Mouse (Mus musculus): ENCODE measurements around the gene Tbc1d10c. TPM values are rescaled to one million over a fixed set of nuclear protein-coding genes. Genes with fewer than 3 reads are reported as not detected.

Tbc1d10c gene
- polyA plus RNA-seq (2014; fragmentation: Nextera tagmentation; extraction: Ambion mirVana), result 0.54 and 0.94 TPM in 2 replicates

DNA sequence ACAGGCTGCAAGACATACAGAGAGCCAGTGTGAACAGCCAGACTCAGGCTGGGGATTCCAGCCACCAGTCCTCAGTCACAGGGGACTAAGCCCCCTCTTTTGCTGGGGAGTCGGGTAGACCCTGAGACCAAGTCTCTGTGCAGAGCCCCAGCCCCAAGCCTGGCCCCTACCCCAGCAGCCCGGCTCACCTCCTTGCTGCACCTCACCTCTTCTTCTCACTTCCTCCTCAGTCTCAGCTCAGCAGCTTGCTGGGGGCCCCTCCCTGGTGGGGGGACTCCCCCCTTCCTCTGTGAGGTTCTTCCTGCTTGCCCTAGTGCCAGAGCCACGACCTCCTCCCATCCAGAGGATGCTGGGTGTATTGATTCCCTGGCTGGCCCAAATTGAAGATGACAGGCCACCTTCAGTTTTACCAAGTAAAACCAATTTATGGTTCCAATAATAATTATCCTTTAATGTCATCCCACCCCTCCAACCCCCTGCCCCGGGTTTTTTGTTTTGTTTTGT lies at the start of gene Tbc1d10c:
Tbc1d10c (minus strand) TSS at position 454 of the 504 bp plus-strand sequence.
- no peak for DNase-seq
- H3K4me1 ChIP-seq (ENCODE audit: control insufficient read depth, insufficient read depth, low read length), result peaks cover 11% of the 10 kb centered on the region
- peak within 1 kb of the TSS; percentile 91 for H3K4me3 ChIP-seq (replicated peaks; ENCODE audit: low read depth, low read length)
- 66% methylated on average over 4 of the region's 4 CpGs for WGBS
- H3K27ac ChIP-seq (replicated peaks; ENCODE audit: low read depth, low read length), result peak within 1 kb of the TSS; percentile 89
- H3K9me3 ChIP-seq (ENCODE audit: control insufficient read depth, low read length), result no peaks in the 10 kb centered on the region
- peaks cover 28% of the 10 kb centered on the region for H3K36me3 ChIP-seq (ENCODE audit: control insufficient read depth, insufficient read depth, low read length)
- peak within 1 kb of the TSS; percentile 86 for H3K4me2 ChIP-seq (ENCODE audit: low read length)
- H3K27me3 ChIP-seq (ENCODE audit: control insufficient read depth, insufficient read depth, low read length), result no peaks in the 10 kb centered on the region
- ATAC-seq (ENCODE audit: low FRiP score, low TSS enrichment), result 0 out of 2 replicates have a peak, but pooled peaks have one; percentile 9
- peak within 1 kb of the TSS; percentile 94 for H3K9ac ChIP-seq (replicated peaks; ENCODE audit: low read length)

DNA sequence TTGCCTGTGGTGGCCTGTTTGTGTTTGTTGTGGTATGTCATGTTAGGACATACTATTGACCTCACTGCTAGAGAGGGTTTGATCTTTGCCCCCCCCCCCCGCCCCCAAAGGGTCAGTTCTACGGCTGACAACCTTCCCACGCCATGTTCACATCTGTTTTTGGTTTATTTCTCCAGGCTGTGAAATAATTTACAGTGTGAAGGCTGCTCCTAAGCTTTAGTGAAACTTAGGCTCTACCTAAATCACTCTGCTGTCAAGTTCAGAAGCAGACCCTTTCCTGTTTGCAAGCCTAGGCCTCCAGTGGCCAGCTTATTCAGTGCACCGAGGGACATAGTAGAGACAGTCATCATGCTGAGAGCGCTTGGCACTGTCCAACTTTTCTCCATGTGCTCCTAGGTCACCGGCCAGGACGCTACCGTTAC lies 49.2 kb upstream of the Tbc1d10c start:
- H3K36me3 ChIP-seq (ENCODE audit: control insufficient read depth, insufficient read depth, low read length), result no peaks in the 10 kb centered on the region
- no peaks in the 10 kb centered on the region for H3K4me1 ChIP-seq (ENCODE audit: control insufficient read depth, insufficient read depth, low read length)
- no peaks in the 10 kb centered on the region for H3K27me3 ChIP-seq (ENCODE audit: control insufficient read depth, insufficient read depth, low read length)
- whole genome bisulfite sequencing, result 81% methylated on average over 8 of the region's 8 CpGs
- ATAC-seq (ENCODE audit: low FRiP score, low TSS enrichment) (no peak), DNase-seq (no peak)
- H3K27ac ChIP-seq (replicated peaks; ENCODE audit: low read depth, low read length), result no peak overlapping the region
- H3K9ac ChIP-seq (replicated peaks; ENCODE audit: low read length), result no peak overlapping the region
- H3K4me3 ChIP-seq (replicated peaks; ENCODE audit: low read depth, low read length), result no peak overlapping the region
- H3K9me3 ChIP-seq (ENCODE audit: control insufficient read depth, low read length), result no peaks in the 10 kb centered on the region
- H3K4me2 ChIP-seq (ENCODE audit: low read length), result no peak overlapping the region

DNA sequence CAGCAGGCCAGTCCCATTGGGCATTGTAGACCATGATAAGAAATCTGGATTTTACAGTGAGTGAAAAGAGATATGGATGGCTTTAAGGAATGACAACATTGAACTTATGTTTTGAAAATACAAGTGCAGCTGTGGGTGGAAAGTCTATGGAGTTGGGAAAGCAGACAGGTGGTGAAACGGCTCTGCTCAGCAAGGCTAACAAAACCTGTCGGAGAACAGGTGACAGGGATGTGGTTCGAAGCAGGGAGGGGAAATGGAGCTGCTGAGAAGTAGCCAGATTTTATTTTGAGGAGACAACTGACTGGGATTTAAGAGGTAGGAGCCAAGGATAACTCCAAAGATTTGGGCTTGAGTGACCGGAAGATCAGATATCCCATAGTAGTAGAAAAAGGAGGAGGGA lies 43.5 kb upstream of the Tbc1d10c start:
- Histone ChIP-seq H3K4me2 (ENCODE audit: low read length) (no peak overlapping the region), H3K9ac (replicated peaks; ENCODE audit: low read length) (no peak overlapping the region), H3K4me3 (replicated peaks; ENCODE audit: low read depth, low read length) (no peak overlapping the region), H3K9me3 (ENCODE audit: control insufficient read depth, low read length) (no peaks in the 10 kb centered on the region), H3K27ac (replicated peaks; ENCODE audit: low read depth, low read length) (no peak overlapping the region), H3K4me1 (ENCODE audit: control insufficient read depth, insufficient read depth, low read length) (peaks cover 11% of the 10 kb centered on the region), H3K36me3 (ENCODE audit: control insufficient read depth, insufficient read depth, low read length) (no peaks in the 10 kb centered on the region), H3K27me3 (ENCODE audit: control insufficient read depth, insufficient read depth, low read length) (no peaks in the 10 kb centered on the region)
- ATAC-seq (ENCODE audit: low FRiP score, low TSS enrichment), result no peak
- WGBS, result 78% methylated on average over 4 of the region's 4 CpGs
- DNase-seq, result no peak

GRCm38 (mm10) chr19:4232651-4233050 lies 41.6 kb upstream of the Tbc1d10c start:
- Histone ChIP-seq H3K9me3 (ENCODE audit: control insufficient read depth, low read length) (no peaks in the 10 kb centered on the region), H3K27ac (replicated peaks; ENCODE audit: low read depth, low read length) (no peak overlapping the region), H3K4me1 (ENCODE audit: control insufficient read depth, insufficient read depth, low read length) (peaks cover 11% of the 10 kb centered on the region), H3K27me3 (ENCODE audit: control insufficient read depth, insufficient read depth, low read length) (no peaks in the 10 kb centered on the region), H3K4me2 (ENCODE audit: low read length) (peak overlapping the region; percentile 86), H3K9ac (replicated peaks; ENCODE audit: low read length) (peak overlapping the region; percentile 68; the same call in 1 of the 2 replicates), H3K36me3 (ENCODE audit: control insufficient read depth, insufficient read depth, low read length) (no peaks in the 10 kb centered on the region), H3K4me3 (replicated peaks; ENCODE audit: low read depth, low read length) (0 out of 2 replicates have a peak overlapping the region, but pooled peaks have one; percentile 55)
- 80% methylated on average over 7 of the region's 7 CpGs for WGBS
- no peak for DNase-seq
- no peak for ATAC-seq (ENCODE audit: low FRiP score, low TSS enrichment)

- no peaks in the 10 kb centered on the region for H3K9me3 ChIP-seq (ENCODE audit: control insufficient read depth, low read length)
- no peak for ATAC-seq (ENCODE audit: low FRiP score, low TSS enrichment)
- no peaks in the 10 kb centered on the region for H3K27me3 ChIP-seq (ENCODE audit: control insufficient read depth, insufficient read depth, low read length)
Observed at GRCm38 (mm10) chr19:4232186-4232572, 41.1 kb upstream of the Tbc1d10c start.

DNA sequence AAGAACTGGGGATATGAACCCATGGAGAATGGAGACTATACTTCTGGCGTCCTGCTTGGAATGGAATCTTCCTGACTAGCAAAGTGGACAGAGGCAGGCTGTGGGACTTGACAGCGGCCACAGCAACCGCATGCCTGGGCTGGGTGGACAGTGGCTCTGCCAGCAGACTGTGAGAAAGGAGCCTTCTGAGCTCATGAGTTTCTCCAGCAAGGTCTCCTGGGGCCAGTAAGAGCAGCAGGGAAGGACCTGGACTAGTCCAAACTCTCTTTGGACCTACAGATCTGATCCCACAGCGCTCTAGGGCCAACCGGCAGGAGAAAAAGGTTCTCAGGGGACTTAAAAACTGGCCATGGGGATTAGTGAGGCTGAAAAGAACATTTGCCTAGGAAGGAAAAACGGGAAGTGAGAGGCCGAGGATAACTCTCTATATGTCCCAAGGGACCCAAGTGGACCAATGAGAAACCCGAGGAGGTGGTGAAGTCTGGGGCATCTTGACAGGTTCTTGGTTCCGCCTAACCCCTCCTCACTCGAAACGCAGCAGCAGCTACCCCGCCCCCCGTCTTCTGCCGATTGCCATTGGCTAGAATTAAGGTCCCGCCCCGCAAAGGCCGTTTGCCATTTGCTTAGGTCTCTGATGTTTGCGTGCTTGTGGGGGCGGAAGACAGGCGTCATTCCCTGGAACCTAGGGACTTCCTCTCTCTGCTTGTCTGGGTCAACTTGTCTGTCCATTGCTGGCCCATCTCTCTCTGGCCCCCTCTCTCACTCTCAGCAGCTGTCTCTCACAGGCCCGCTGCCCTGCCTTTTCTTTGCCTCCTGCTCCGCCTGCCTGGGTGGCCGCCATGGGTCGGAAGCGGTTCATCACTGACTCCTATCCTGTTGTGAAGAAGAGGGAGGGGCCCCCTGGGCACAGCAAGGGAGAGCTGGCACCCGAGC lies 40.4 kb upstream of the Tbc1d10c start, which contains the start of gene Pold4:
Pold4 (plus strand) TSS at position 647 of the 933 bp plus-strand sequence.
- peak within 1 kb of the TSS; percentile 86 for H3K4me2 ChIP-seq (ENCODE audit: low read length)
- ATAC-seq (ENCODE audit: low FRiP score, low TSS enrichment) (peak; percentile 87), DNase-seq (peak; percentile 96)
- H3K4me1 ChIP-seq (ENCODE audit: control insufficient read depth, insufficient read depth, low read length), result peaks cover 11% of the 10 kb centered on the region
- peak within 1 kb of the TSS; percentile 55 for H3K4me3 ChIP-seq (replicated peaks; ENCODE audit: low read depth, low read length)
- H3K27ac ChIP-seq (replicated peaks; ENCODE audit: low read depth, low read length), result peak within 1 kb of the TSS; percentile 74
- 9% methylated on average over 26 of the region's 26 CpGs for WGBS
- H3K9ac ChIP-seq (replicated peaks; ENCODE audit: low read length), result peak within 1 kb of the TSS; percentile 68
- no peaks in the 10 kb centered on the region for H3K27me3 ChIP-seq (ENCODE audit: control insufficient read depth, insufficient read depth, low read length)
- H3K9me3 ChIP-seq (ENCODE audit: control insufficient read depth, low read length), result no peaks in the 10 kb centered on the region
- no peaks in the 10 kb centered on the region for H3K36me3 ChIP-seq (ENCODE audit: control insufficient read depth, insufficient read depth, low read length)

More at GRCm38 (mm10) chr19:4232186-4232572, 41.1 kb upstream of the Tbc1d10c start:
- DNase-seq, result no peak
- peak overlapping the region; percentile 68 for H3K9ac ChIP-seq (replicated peaks; ENCODE audit: low read length)
- peak overlapping the region; percentile 86 for H3K4me2 ChIP-seq (ENCODE audit: low read length)
- H3K4me1 ChIP-seq (ENCODE audit: control insufficient read depth, insufficient read depth, low read length), result peaks cover 11% of the 10 kb centered on the region
- H3K4me3 ChIP-seq (replicated peaks; ENCODE audit: low read depth, low read length), result peak overlapping the region; percentile 55
- H3K36me3 ChIP-seq (ENCODE audit: control insufficient read depth, insufficient read depth, low read length), result no peaks in the 10 kb centered on the region
- 52% methylated on average over 2 of the region's 2 CpGs for WGBS
- peak overlapping the region; percentile 74 for H3K27ac ChIP-seq (replicated peaks; ENCODE audit: low read depth, low read length)

GRCm38 (mm10) chr19:4230415-4230814 lies 39.3 kb upstream of the Tbc1d10c start:
- H3K36me3 ChIP-seq (ENCODE audit: control insufficient read depth, insufficient read depth, low read length), result no peaks in the 10 kb centered on the region
- no peak for ATAC-seq (ENCODE audit: low FRiP score, low TSS enrichment)
- H3K4me2 ChIP-seq (ENCODE audit: low read length), result no peak overlapping the region
- no peaks in the 10 kb centered on the region for H3K27me3 ChIP-seq (ENCODE audit: control insufficient read depth, insufficient read depth, low read length)
- DNase-seq, result no peak
- 72% methylated on average over 8 of the region's 8 CpGs for WGBS
- no peaks in the 10 kb centered on the region for H3K9me3 ChIP-seq (ENCODE audit: control insufficient read depth, low read length)
- no peak overlapping the region for H3K4me3 ChIP-seq (replicated peaks; ENCODE audit: low read depth, low read length)
- H3K27ac ChIP-seq (replicated peaks; ENCODE audit: low read depth, low read length), result no peak overlapping the region
- no peak overlapping the region for H3K9ac ChIP-seq (replicated peaks; ENCODE audit: low read length)
- H3K4me1 ChIP-seq (ENCODE audit: control insufficient read depth, insufficient read depth, low read length), result peaks cover 11% of the 10 kb centered on the region

DNA sequence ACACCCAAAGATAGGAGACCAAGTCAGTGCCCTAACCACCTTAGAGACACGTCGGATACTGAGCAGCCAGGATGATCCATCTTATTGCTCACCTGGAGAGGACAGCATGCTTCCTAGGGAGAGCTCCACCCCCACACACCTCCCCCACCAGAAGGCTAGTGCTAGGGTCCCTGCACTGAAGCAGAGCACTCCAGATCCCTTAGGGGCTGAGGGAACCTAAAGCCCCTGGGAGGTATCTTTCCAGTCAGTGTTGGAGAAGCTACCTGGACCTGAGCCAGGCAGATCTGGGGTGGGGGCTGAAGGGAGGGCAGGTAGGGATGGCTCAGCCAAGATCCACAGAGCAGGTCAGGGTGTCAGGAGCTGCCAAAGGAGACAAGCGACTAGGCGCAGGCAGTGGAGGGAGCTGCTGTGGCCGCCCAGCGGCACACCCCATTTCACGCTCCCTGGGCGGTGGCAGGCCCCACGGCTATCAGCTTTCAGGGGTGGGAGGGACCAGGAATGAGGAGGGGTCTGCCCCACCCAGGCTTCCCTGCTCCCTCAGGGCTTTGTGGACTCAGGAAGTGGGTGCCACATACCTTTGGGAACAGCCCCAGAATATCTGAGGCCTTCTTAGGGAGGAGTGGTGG lies 38.5 kb upstream of the Tbc1d10c start:
- DNase-seq (no peak), ATAC-seq (ENCODE audit: low FRiP score, low TSS enrichment) (no peak)
- Histone ChIP-seq H3K27ac (replicated peaks; ENCODE audit: low read depth, low read length) (no peak overlapping the region), H3K36me3 (ENCODE audit: control insufficient read depth, insufficient read depth, low read length) (no peaks in the 10 kb centered on the region), H3K4me1 (ENCODE audit: control insufficient read depth, insufficient read depth, low read length) (peaks cover 11% of the 10 kb centered on the region), H3K9ac (replicated peaks; ENCODE audit: low read length) (no peak overlapping the region), H3K4me2 (ENCODE audit: low read length) (no peak overlapping the region), H3K9me3 (ENCODE audit: control insufficient read depth, low read length) (no peaks in the 10 kb centered on the region), H3K4me3 (replicated peaks; ENCODE audit: low read depth, low read length) (no peak overlapping the region), H3K27me3 (ENCODE audit: control insufficient read depth, insufficient read depth, low read length) (no peaks in the 10 kb centered on the region)
- WGBS, result 33% methylated on average over 9 of the region's 9 CpGs

All from midbrain, embryonic 14.5 days (tissue).